Mouse (Mus musculus): ENCODE measurements around the gene Gm6205. TPM values are rescaled to one million over a fixed set of nuclear protein-coding genes. Genes with fewer than 3 reads are reported as not detected.
"Not testable (repeated sequence)": the region's sequence is repeated elsewhere in the genome, so short reads cannot be mapped to it uniquely, and the experiment has no call there.

Gene Gm6205
- total RNA-seq (2021), result not detected

GRCm38 (mm10) chr5:94648082-94648481, at the start of gene Gm6205:
Gene Gm6205 (plus strand): TSS chr5:94648382.
- intact Hi-C loops (cut with DNase I); DNase-seq: not testable (repeated sequence)

DNA sequence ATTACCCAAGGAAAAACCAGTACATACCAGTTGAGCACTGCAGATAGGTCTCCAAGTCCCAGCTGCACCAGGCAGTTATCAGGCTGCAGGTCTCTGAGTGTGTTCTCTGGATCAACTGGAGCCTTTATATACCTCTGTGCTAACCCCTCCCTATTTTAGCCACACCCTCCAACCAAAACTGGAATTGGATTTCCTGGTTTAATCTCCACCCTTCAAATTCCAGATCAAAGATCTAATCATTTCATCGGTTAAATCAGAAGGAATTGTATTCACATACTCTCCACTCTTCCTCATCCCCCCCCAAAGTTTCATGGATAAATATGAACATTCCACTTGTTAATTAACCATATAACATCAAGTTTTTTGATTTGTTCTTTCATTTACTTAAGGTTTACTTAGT, 31.9 kb upstream of the Gm6205 start, which contains the start of gene Gm3147:
TSS of gene Gm3147 (minus strand) at position 101 of the 400 bp plus-strand sequence.
- intact Hi-C loops (cut with DNase I); DNase-seq: not testable (repeated sequence)

GRCm38 (mm10) chr5:94623679-94624078, 24.5 kb upstream of the Gm6205 start, which contains the start of gene Gm6509:
Gene Gm6509 (plus strand): TSS chr5:94623979.
- intact Hi-C loops (cut with DNase I); DNase-seq: not testable (repeated sequence)

Other genes starting within 250 kb of the Gm6205 start
- not detected for gene Gm7682, start 202.6 kb upstream of the Gm6205 start, total RNA-seq (2021)
- gene Gm3139, start 122.1 kb upstream of the Gm6205 start, total RNA-seq (2021), result not detected
- not detected for gene Gm3147, start 32.0 kb upstream of the Gm6205 start, total RNA-seq (2021)
- not detected for gene Gm6509, start 24.4 kb upstream of the Gm6205 start, total RNA-seq (2021)
- gene Gm3183, start 217.1 kb downstream of the Gm6205 start, total RNA-seq (2021), result not detected

Measured in left cerebral cortex, postnatal 4 days (tissue).